Mouse (Mus musculus) adrenal gland, postnatal 4 days (tissue): Measurements from ENCODE around the gene Numb. TPM values are rescaled to one million over a fixed set of nuclear protein-coding genes. Genes with fewer than 3 reads are reported as not detected.

ENCODE experiments used
- DNase-seq, 2 experiments: peaks; one replicate each; pipeline ENCODE4 v3.0.0; 2021 to 2022; ENCODE audit warnings: low spot score in 2 of 2, mixed read lengths in 2 of 2
- total RNA-seq, 2 experiments: library from RNA; stranded (reverse); gene quantifications; 2 replicates each; pipeline ENCODE4 v1.2.3; 2021

Numb gene
- total RNA-seq, 2 experiments from 2014 or later, result 46.9 to 48.3 TPM

DNA sequence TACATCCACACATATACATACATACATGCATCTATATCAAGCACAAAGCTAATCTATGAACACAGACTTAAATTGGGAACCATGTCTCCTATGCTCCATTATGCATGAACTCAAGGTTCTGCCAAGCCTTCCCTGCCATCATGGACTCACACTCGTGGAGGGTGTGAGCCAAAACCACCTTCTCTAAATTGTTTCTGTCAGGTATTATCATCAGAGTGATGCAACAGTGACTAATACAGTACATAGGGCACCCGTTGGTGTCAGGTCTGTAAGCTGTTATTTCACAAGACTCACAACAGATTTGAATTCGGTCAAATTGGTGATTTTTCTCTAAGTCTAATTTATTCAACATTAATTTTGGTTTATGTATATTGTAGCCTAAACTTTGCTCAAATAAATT lies 67.5 kb downstream of the Numb start:
- no peak for DNase-seq

DNA sequence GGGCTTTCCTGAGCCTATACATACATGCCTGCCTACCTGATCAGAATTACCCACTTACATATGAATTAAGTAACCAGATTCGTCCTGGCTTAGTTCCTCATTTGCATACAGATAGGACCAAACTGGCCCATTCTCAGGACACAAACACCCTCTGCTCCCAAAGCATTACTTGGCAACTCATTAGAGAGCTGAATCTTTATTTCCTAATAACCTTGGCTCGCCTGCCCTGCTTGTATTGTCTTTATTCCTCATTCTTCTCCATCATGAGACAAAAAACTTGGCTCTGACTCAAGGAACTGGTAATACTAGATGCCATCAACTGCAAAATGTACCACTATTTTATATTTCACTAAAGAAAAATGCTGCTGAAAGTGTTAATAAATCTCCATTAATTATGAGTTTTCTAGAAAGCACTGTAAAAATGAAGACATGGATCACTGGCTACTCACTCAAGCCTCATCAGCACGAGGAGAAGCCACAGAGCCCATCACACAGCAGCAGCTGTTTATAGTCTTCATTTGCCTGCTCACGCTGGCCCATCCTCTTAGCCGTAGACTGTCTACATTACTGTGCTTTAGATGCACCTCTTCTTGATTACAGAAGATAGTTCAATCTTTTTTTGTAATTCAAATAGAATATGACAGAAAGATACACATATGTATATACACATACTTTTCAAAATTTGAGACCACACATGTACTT lies 69.1 kb downstream of the Numb start:
- no peak for DNase-seq

DNA sequence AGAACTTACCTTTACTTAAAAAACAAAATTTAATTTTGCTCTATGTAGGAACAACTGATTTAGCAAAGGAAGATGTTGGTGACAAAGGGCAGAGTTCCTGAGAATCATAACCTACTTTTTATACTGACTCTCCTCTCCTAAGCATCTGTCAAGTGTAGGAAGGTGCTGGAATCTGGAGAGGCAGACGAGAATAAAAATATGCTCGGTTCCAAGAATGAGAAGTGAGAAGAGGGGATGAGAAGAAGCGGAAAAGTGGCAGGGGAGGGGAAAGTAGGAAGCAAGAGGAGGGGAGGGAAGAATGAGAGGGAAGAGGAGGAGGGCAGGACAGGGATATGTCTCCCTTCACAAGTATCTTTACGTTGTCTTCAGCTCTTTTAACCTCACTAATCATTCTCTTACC lies 71.4 kb downstream of the Numb start:
- DNase-seq, result no peak

DNA sequence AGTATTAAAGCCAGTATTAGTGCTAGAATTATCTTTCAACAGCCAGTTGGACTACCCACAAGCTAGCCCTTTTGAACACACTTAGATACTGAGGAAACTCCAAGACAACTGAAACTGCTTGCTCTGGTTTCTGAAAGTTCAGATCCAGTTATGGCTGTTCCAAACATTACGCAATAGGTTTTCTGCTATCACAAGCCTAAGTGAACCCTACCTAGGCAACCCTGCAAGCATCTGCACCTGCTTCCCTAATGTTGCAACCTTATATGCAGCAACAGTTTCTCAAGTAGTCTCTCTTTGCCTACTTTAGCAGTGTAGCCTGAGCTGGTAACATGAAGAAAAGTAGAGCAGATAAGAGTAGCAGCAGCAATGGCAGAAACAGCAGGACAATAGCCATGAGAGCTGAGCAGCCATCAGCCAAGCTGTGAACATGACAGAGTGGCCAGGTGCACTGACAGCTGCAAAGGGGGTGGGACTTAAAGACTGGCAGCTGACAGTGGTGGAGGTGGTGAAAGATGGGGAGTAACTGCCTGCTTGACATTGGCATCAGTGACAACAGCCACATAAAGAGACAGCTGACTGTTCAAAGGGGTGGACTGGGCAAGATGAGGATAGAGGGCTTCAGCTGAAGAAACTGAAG lies 73.0 kb downstream of the Numb start:
- no peak for DNase-seq

DNA sequence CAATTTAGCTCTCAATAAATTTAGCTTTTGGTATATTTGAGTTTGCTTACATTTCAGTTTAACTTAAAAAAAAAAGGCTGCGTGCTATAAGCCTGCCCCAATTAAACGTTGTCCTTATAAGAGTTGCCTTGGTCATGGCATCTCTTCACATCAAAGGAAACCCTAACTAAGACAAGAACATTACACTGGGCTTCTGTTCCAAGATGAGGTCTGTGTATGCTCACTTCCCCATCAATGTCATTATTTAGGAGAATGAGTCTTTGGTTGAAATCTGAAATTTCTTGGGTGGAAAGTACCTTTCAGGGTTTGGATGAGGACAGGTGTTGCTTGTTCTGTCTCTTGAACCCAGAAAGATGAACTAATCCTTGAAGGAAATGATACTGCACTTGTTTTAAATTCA lies 73.9 kb downstream of the Numb start:
- no peak for DNase-seq

DNA sequence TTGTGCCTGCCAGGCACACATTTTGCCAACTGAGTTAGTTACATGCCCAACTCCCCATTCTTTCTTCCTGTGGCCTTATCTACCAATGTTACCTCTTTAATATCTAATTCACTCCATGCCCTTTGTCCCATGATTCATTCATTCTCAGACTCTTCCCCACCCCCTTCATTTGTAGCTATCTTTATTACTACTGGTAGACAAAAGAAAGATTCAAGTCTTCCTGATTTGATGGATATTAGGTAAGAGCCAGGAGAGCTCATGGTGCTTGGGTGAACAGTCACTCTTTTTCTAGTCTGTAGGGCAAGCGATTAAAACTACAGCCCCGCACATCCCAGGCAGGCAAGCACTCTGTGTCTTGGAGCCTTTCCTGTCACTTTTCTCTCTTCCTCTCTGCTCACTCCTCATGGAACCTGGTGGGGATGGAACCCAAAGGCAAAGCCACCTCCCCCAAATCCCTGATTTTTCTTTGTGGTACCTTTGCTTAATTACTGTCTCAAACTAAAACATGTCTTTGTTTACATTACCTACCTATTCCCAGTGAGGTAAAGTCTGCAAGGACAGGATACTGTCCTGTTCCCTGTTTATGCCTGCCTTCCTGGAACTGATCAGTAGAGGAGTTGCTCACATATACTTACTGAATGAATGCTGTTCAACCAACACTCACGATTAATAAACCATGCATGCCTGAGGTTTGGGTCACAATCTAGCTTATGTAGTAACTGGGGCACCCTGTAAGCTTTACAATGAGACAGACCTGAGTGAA lies 78.9 kb downstream of the Numb start:
- DNase-seq, result no peak

DNA sequence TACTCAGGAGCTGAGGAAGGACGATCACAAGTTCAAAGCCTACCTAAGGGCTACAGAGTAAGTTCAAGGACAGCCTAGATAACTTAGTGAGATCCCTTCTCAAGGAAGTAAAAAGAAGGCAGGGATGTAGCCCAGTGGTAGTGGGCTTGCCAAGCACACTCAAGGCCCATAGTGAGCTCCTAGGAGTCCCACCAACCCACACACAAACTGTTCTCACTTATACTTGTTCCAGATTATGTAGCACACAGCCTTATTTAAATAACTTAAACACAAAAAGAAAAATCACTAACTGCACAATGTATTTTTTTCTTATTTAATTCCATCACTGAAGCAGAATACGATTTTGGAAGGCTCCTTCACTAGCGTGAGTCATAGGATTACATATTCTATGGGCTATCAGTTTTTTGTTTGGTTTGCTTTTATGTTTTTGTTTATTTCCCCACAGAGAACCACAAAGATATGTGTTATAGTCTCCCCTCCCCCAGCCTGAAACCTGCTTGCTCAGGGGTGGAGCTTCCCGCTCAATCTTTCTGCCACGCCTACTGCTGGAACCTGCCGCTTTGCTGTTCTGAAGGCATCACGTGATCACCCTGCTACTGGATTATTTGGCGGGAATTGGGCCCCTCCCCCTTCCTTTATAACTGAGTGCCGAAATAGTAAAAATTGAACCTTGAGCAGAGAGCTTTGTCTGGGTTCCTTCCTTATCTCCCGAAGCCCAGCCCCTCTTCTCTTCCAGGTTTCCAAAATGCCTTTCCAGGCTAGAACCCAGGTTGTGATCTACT lies 80.1 kb downstream of the Numb start:
- DNase-seq, result no peak

DNA sequence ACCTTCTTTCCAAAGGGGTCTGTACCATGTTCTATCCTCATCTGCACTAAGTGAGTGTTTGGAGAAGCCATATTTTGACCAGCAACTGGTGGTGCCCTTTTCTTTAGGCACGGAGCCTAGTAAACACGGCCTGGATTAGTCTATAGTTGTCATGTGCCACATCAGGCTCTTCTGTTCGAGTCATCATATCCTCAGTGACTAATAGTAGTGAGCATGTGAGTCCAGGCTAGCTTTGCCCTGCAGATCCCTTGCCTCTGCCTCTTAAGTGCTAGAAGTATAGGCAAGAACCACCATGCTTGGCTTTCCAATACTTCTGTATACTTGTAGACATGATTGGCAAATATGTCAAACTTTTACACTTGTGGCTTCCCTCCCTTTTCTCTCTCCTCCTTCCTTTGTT lies 87.8 kb downstream of the Numb start:
- no peak for DNase-seq

DNA sequence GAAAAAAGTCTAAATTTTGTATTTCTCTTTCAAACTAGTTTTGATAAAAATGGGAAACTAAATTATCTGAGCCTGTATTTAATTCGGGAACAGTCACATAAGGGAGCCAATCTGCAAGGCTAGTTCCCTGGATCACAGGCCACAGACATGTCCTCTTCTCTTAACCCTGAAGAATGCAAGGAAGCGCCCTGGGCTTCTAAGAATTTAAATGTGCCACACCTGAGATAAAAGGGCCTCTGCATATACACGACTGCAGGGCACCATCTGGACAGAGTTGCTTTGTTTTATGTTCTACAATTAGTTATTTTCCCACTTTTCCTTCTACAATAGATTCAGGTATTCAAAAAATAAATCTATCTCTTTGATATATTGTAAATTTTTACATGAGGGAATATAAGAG lies 91.3 kb downstream of the Numb start:
- DNase-seq, result no peak

DNA sequence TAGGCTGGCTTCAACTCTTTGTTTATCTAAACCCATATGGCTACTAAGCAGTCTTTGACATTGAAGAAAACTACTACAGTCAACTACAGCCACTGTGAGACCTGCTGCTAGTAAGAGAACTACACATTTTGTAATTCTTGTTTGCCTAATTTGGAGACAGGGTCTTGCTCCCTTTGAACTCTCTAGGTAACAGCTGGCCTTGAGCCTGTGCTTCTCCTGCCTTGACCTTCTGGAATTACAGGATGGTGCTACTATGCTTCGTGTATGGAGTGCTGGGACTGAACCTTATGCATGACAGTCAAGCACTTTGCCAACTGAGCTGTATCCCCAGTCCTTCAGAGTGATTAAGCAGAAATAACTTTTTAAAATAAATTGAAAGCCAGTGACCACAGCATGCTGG lies 105.1 kb downstream of the Numb start:
- DNase-seq, result no peak

DNA sequence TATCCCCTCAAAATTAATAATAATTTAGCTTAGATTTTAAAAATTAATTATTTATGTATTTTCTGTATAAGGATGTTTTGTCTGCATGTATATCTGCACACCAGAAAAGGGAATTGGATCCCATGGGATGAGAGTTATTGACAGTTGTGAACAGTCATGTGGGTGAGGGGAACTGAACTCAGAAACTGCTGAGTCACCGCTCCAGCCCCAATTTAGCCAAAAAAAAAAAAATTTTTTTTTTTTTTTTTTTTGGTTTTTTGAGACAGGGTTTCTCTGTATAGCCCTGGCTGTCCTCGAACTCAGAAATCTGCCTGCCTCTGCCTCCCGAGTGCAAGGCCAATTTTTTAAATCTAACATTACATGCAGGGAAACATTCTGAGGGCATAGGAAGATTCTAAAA lies 109.8 kb downstream of the Numb start:
- DNase-seq, result no peak

DNA sequence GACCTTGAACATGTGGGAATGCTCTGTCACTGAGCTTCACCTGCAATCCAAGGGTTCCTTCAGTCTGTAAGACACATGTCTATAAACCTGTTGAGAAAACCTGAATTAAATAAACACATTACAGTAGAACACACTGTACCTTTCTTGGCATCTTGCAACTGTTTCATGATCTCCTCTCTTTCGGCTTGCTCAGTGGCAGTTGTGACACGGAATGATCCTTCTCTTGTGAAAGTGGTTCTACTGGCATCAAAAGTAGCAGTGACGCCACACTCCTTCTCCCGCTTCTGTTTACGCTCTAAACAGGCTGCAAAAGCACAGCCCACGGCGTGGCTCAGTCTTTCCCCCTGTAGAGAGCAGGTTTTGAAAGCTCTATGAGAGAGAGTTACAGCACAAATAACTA lies 118.1 kb downstream of the Numb start:
- no peak for DNase-seq

DNA sequence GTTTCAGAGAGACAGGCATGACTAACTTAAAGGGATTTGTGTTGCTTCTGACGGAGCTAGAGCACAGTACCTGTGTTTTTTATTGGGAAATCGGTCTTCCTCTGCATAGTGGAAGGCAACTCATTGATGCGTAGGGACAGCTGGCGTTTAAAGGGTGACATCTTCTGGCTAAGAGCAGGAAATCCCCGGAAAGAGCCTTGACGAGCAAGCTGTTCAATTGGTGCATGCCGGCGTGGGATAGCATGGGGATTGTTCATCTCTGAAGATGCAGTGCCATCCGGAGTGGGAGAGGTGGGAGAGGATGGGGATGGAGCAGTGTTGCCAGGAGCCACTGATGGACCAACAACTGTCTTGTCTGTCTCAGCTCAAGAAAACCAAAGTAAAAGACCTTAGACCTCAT lies 120.8 kb downstream of the Numb start:
- DNase-seq, result no peak

DNA sequence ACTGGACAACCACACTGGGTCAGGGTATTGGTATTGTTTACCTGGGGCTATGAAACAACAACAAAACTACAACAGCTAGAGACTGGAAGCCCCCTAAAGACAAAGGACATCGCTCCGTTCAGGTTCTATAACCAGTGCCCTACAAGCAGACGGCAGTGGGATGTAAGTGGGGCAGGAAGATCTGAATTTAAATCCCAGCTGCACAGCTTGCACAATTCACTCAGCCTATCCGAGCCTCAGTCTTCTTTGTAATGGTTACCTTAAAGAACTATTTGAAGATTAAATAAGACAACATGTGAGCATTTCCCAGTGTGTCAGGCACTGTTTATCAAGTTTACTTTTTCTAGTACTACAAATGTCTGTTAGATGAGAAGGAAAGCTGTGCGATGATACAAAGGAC lies 123.4 kb downstream of the Numb start:
- no peak for DNase-seq

DNA sequence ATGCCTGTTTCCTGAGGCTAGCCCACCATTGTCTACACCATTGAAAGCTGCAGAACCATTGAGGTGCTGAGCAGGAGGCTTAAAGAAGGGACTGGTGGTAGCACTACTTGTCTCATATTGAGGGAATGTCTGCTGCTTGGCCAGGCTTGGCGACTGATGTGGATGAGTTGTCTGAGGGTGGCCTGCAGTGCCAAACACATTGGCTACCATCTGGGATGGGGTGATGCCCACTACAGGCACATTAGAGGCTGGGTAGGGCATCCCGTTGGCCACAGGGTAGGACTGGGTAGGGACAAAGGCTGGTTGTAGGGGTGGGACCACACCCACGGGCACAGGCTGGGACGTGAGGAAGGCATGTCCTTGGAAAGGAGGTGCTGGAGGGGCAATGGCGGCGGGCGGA lies 126.1 kb downstream of the Numb start:
- no peak for DNase-seq

DNA sequence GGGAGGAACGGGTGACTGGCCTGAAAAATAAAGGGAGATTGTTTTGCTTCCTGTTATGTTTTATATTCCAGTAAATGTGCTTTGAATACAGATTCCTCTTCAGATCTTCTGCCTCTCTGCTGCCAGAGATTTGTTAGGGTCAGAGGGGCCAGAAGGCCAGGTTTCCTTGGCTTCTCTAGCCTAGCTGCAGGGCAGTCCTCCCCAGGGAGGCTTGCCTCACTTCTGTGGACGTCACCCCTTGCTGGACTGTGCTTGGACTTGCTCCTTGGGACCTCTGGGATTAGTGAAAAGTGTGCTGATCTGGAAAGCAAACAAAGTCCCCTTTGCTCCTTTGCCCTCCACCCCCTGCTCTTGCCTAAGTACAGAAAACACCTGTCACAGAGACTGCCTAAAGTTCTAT lies 126.7 kb downstream of the Numb start:
- DNase-seq, result no peak

DNA sequence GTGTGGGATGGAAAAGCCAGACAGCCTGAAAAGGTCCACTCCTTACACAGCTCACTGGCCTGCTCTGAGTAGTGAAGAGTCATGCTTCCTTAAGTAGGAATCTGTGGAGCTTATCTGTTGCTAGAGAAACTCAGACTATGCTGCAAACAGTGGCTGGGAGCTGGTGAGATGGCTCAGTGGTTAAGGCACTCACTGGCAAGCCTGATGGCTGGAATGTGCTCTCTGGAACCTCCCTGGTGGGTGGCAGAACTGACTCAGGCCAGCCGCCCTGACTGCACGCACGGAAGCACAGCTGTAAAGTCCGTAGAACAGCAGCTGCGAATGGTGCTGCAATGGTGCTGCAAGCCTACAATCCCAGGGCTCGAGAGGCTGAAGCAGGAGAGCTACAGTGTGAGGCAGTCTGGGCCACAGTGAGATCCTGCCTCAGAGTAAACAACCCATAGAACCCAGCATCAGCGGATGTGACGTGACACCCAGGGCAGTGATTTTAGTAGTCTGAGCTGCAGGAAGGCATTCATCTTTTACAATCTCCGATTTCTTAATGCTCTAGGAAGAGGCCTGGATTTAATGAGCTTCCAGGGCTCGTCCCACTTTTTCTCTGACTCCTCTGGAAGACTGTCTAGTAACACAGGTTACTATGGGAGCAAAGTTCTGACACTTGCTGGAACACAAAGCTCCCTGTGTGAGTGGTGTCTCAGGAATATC lies 128.9 kb downstream of the Numb start:
- no peak for DNase-seq

DNA sequence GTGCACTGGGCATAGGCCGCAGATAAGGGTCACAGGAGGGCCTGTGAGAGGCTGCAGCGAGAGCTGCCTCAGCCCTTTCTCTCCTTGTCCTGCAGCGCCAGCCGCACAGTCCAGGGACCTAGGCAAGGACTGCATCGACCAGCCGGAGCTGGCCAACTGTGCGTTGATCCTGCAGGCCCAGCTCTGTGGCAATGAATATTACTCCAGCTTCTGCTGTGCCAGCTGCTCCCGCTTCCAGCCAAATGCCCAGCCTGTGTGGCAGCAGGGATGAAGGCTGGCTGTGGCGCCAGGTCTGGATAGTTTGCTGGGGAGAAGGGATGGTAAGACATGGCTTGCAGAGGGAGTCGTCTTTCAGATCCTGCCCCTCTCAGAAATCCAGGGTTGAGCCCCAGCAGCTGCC lies 130.0 kb downstream of the Numb start:
- DNase-seq, result no peak

DNA sequence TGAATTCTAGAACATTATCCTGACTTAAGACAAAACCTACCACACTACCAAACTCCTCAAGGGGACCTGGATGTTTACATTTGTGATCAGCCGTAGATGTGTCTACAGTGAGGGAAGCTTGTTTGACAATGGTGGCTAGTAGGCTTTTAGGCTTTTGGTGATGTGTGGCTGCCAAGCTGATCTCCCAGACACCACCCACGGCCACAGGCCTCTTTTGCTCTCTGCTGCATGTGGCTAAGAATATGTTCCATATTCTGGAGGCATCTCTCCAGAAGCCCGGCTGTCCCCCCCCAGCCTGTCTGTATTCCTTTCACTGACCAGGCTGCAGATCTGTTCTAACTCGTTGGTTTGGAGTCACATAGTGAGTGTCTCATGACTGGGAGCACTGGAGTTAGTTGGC lies 131.0 kb downstream of the Numb start:
- no peak for DNase-seq

DNA sequence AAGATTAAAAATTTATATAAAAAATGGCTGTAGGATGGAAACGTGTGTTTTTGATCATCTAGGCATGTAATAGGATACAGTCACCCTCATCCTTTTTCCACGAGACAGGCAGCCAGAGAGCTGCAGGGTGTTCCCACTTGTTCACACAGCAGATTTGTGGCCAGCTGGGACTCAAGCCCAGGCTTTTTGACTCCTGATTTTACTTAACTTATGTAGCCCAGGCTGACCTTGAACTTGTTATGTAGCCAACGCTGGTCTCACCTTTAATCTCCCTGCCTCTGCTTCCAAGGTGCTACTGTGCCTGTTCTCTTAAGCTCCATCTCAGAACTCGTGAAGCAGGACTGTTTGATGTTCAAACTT lies 132.0 kb downstream of the Numb start:
- no peak for DNase-seq

DNA sequence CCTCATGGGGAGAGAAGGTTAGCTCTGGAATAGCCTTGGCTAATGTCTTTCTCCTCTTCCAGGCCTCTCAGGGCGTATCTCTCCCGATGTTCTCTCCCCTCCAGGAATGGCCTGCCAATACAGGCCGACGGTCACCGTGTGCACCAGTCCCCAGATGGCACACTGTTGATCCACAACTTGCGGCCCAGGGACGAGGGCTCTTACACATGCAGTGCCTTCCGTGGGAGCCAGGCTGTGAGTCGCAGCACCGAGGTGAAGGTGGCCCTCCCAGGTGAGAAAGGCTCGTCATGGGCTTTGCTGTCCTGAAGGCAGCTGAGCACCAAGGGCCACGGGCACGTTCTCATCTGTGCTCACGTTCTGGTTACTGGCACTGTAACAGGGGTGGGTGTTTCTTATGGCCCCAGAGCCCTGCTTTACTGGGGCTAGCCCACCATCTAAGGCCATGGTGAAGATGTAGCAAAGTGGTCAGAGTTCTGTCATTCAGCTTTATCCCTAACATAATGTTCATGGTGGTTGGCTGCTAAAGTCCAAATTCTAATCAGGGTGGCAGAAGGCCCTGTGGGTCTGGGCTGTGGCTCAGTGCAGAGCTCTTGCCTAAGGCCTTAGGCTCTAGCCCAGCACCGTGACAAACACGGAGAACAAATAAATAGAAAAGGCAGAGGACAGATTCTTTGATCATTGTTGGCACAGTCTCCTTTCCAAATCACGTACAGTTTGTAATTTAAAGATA lies 132.5 kb downstream of the Numb start:
- no peak for DNase-seq
